Mouse (Mus musculus) stomach, postnatal 0 days (tissue): ENCODE measurements around the gene Mdga1.

Experiments
- CTCF ChIP-seq: IDR thresholded peaks from 2 replicates; pipeline ENCODE4 v1.5.1; 2016; ENCODE audit warnings: antibody characterized with exemption, low read depth, mild to moderate bottlenecking, moderate library complexity
- EP300 ChIP-seq: optimal IDR thresholded peaks from 2 replicates; pipeline ENCODE3; 2016; ENCODE audit warnings: antibody characterized with exemption

GRCm38 (mm10) chr17:30014660-30015059 is 44.8 kb upstream of the Mdga1 start:
- TF ChIP-seq CTCF (peak; percentile 53), EP300 (no peak)
